Mouse (Mus musculus) layer of hippocampus, postnatal 14 days (tissue): ENCODE data around the gene Arhgap8. TPM values are rescaled to one million over a fixed set of nuclear protein-coding genes. Genes with fewer than 3 reads are reported as not detected.

ENCODE experiments used
- DNase-seq, 2 experiments: peaks; one replicate each; pipeline ENCODE4 v3.0.0; 2021 to 2022; ENCODE audit warnings: low spot score in 2 of 2, mixed read lengths in 1 of 2
- total RNA-seq, 2 experiments: library from RNA; stranded (reverse); gene quantifications; 2 replicates each; pipeline ENCODE4 v1.2.3; 2021

The Arhgap8 gene
- total RNA-seq, 2 experiments from 2014 or later, result not detected

GRCm38 (mm10) chr15:84784812-84785211 is 65.0 kb downstream of the Arhgap8 start:
- DNase-seq, result no peak

GRCm38 (mm10) chr15:84787161-84787560 is 67.3 kb downstream of the Arhgap8 start:
- no peak for DNase-seq

GRCm38 (mm10) chr15:84793649-84794048 is 73.8 kb downstream of the Arhgap8 start:
- no peak for DNase-seq

- peak in 1 of 2 experiments; percentile 46 for DNase-seq
These were observed 80.3 kb downstream of the Arhgap8 start for GRCm38 (mm10) chr15:84800132-84800531.

GRCm38 (mm10) chr15:84803685-84804084 is 83.8 kb downstream of the Arhgap8 start:
- DNase-seq, result peak; percentile 61 to 66

GRCm38 (mm10) chr15:84809275-84809952 is 89.6 kb downstream of the Arhgap8 start:
- no peak for DNase-seq

GRCm38 (mm10) chr15:84811126-84811525 is 91.3 kb downstream of the Arhgap8 start:
- DNase-seq, result no peak

- peak; percentile 52 to 78 for DNase-seq
These were observed 93.0 kb downstream of the Arhgap8 start for GRCm38 (mm10) chr15:84812831-84813357.

- DNase-seq, result no peak
These were observed 95.3 kb downstream of the Arhgap8 start for GRCm38 (mm10) chr15:84815171-84815570.

- no peak for DNase-seq
These were observed 97.7 kb downstream of the Arhgap8 start for GRCm38 (mm10) chr15:84817589-84817988.

GRCm38 (mm10) chr15:84818284-84818683 is 98.4 kb downstream of the Arhgap8 start:
- peak in 1 of 2 experiments; percentile 38 for DNase-seq

GRCm38 (mm10) chr15:84820811-84821210 is 101.0 kb downstream of the Arhgap8 start:
- DNase-seq, result no peak

Other genes starting within 250 kb of the Arhgap8 start
- gene Rtl6, start 162.2 kb upstream of the Arhgap8 start, total RNA-seq, result 10 to 100 TPM; 61.3 to 62.0 TPM
- gene Prr5, start 50.4 kb upstream of the Arhgap8 start, total RNA-seq, result 10 to 100 TPM; 19.2 TPM
- 10 to 100 TPM; 13.0 to 13.2 TPM for gene Phf21b, start 136.0 kb downstream of the Arhgap8 start, total RNA-seq
- gene Gm29666, start 200.0 kb downstream of the Arhgap8 start, total RNA-seq, result 1 to 10 TPM; 1.0 to 1.1 TPM
- 10 to 100 TPM; 30.6 to 32.8 TPM for gene Nup50, start 203.4 kb downstream of the Arhgap8 start, total RNA-seq